ENCODE assay signal across 21 mouse cellular contexts in the genomic region with DNA sequence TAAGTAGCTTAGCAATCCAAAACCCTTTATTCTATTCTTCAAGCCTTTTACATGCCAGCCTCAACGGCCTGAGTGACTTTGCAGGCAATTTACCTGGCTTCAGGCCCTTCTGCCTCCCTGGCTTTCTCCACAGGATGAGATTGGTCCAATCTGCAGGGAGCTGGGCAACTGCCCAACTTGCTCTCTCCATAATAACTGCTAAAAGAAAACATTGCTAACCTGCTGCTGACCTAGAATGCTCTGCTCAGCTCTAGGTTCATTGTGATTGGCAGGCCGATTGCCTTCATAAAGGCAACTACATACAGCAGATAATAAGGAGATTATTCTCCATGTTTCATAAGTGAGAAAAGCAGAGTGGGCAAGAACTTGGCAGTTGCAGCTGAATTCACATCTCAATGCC.
DNase-seq lines count a peak whose midpoint lies in the region; ATAC-seq and TF ChIP-seq lines count a peak whose summit lies in the region.
"Had no signal": no experiment of that assay in that cellular context is flagged by ENCODE, and none has a peak within 500 bp of the region (broad histone marks: within the 10 kb centered on the region; RNA-seq: fewer than 3 reads in every experiment).

No protein-coding gene starts in this region.

- H3K4me1 ChIP-seq in embryonic facial prominence, embryonic 14.5 days (ENCODE audit: control insufficient read depth, insufficient read depth, low read length) = no peaks in the 10 kb centered on the region
- H3K4me1 ChIP-seq in embryonic facial prominence, embryonic 10.5 days = no peaks in the 10 kb centered on the region
- no peaks in the 10 kb centered on the region for H3K4me1 ChIP-seq in hindbrain, embryonic 14.5 days (replicated peaks; ENCODE audit: control insufficient read depth, insufficient read depth, low read length)
- no peaks in the 10 kb centered on the region for H3K4me1 ChIP-seq in hindbrain, embryonic 12.5 days
- no peaks in the 10 kb centered on the region for H3K4me1 ChIP-seq in liver, postnatal 0 days (ENCODE audit: insufficient read depth)
- H3K4me1 ChIP-seq: embryonic facial prominence, embryonic 12.5 days; forebrain, embryonic 10.5 days; heart, embryonic 13.5 days; liver, embryonic 12.5 days; megakaryocyte, embryonic 14.5 days; stomach, embryonic 15.5 days had no signal

- no peak overlapping the region for H3K4me2 ChIP-seq in embryonic facial prominence, embryonic 14.5 days (ENCODE audit: low read depth, low read length)
- H3K4me2 ChIP-seq in hindbrain, embryonic 14.5 days (replicated peaks) = no peak overlapping the region
- no peak overlapping the region for H3K4me2 ChIP-seq in hindbrain, embryonic 12.5 days (replicated peaks)
- no peak overlapping the region for H3K4me2 ChIP-seq in liver, postnatal 0 days (ENCODE audit: low read depth, low read length)
- H3K4me2 ChIP-seq: embryonic facial prominence, embryonic 12.5 days; heart, embryonic 13.5 days; liver, embryonic 12.5 days; neural tube, embryonic 15.5 days; stomach, embryonic 15.5 days had no signal

- peak; percentile 9 for DNase-seq in embryonic facial prominence, embryonic 14.5 days (ENCODE audit: low spot score)
- DNase-seq in embryonic facial prominence, embryonic 10.5 days (ENCODE audit: low spot score) = no peak
- DNase-seq in hindbrain, embryonic 14.5 days (ENCODE audit: low spot score) = no peak
- DNase-seq in brain, embryonic 14.5 days (ENCODE audit: low read depth) = peak; percentile 70
- DNase-seq in cerebellum, postnatal 10 days = peak; percentile 91 to 95
- DNase-seq in liver, postnatal 0 days = no peak
- no peak for DNase-seq in ovary, postnatal 36 days (ENCODE audit: low spot score)
- DNase-seq: adrenal gland, postnatal 36 days; kidney, adult 8-10 months; kidney, postnatal 36 days; lung, postnatal 10 days; thymus, postnatal 14 days had no signal

- ATAC-seq in embryonic facial prominence, embryonic 14.5 days (ENCODE audit: low read depth) = no peak
- peak; percentile 51; the same call in 1 of the 2 replicates for ATAC-seq in hindbrain, embryonic 14.5 days (ENCODE audit: low FRiP score)
- ATAC-seq in hindbrain, embryonic 12.5 days (ENCODE audit: low FRiP score) = no peak
- no peak for ATAC-seq in liver, postnatal 0 days
- ATAC-seq: liver, embryonic 12.5 days had no signal

- TF ChIP-seq EP300 in liver, postnatal 0 days (IDR thresholded peaks at IDR 0.05; ENCODE audit: low read depth) = no peak

- no peak overlapping the region for H3K27ac ChIP-seq in embryonic facial prominence, embryonic 14.5 days (replicated peaks; ENCODE audit: low read depth, low read length)
- H3K27ac ChIP-seq in embryonic facial prominence, embryonic 10.5 days (replicated peaks) = no peak overlapping the region
- no peak overlapping the region for H3K27ac ChIP-seq in hindbrain, embryonic 14.5 days
- H3K27ac ChIP-seq in hindbrain, embryonic 12.5 days = no peak overlapping the region
- no peak overlapping the region for H3K27ac ChIP-seq in liver, postnatal 0 days (ENCODE audit: low read depth)
- H3K27ac ChIP-seq: embryonic facial prominence, embryonic 12.5 days; forebrain, embryonic 10.5 days; heart, embryonic 13.5 days; liver, embryonic 12.5 days; neural tube, embryonic 15.5 days; stomach, embryonic 15.5 days had no signal

- H3K4me3 ChIP-seq in embryonic facial prominence, embryonic 14.5 days (ENCODE audit: low read depth, low read length) = no peak overlapping the region
- H3K4me3 ChIP-seq in embryonic facial prominence, embryonic 10.5 days = no peak overlapping the region
- H3K4me3 ChIP-seq in hindbrain, embryonic 14.5 days (replicated peaks; ENCODE audit: low read length) = no peak overlapping the region
- H3K4me3 ChIP-seq in hindbrain, embryonic 12.5 days = no peak overlapping the region
- H3K4me3 ChIP-seq in liver, postnatal 0 days (ENCODE audit: low read depth, low read length) = no peak overlapping the region
- H3K4me3 ChIP-seq: embryonic facial prominence, embryonic 12.5 days; forebrain, embryonic 10.5 days; heart, embryonic 13.5 days; liver, embryonic 12.5 days; megakaryocyte, embryonic 14.5 days; neural tube, embryonic 15.5 days; stomach, embryonic 15.5 days had no signal

- H3K36me3 ChIP-seq in embryonic facial prominence, embryonic 14.5 days (ENCODE audit: control insufficient read depth, insufficient read depth, low read length) = no peaks in the 10 kb centered on the region
- H3K36me3 ChIP-seq in embryonic facial prominence, embryonic 10.5 days (replicated peaks) = no peaks in the 10 kb centered on the region
- no peaks in the 10 kb centered on the region for H3K36me3 ChIP-seq in hindbrain, embryonic 14.5 days (replicated peaks; ENCODE audit: control insufficient read depth, insufficient read depth)
- no peaks in the 10 kb centered on the region for H3K36me3 ChIP-seq in hindbrain, embryonic 12.5 days
- H3K36me3 ChIP-seq in liver, postnatal 0 days (replicated peaks; ENCODE audit: insufficient read depth, low read length) = no peaks in the 10 kb centered on the region
- H3K36me3 ChIP-seq: embryonic facial prominence, embryonic 12.5 days; forebrain, embryonic 10.5 days; heart, embryonic 13.5 days; liver, embryonic 12.5 days; neural tube, embryonic 15.5 days; stomach, embryonic 15.5 days had no signal

- no peaks in the 10 kb centered on the region for H3K27me3 ChIP-seq in embryonic facial prominence, embryonic 14.5 days (replicated peaks; ENCODE audit: control insufficient read depth, insufficient read depth, low read length)
- no peaks in the 10 kb centered on the region for H3K27me3 ChIP-seq in embryonic facial prominence, embryonic 10.5 days (replicated peaks; ENCODE audit: low read depth, poor library complexity, severe bottlenecking)
- H3K27me3 ChIP-seq in hindbrain, embryonic 14.5 days (ENCODE audit: control insufficient read depth, insufficient read depth, low read length) = no peaks in the 10 kb centered on the region
- no peaks in the 10 kb centered on the region for H3K27me3 ChIP-seq in hindbrain, embryonic 12.5 days
- H3K27me3 ChIP-seq in liver, postnatal 0 days (ENCODE audit: insufficient read depth, low read length) = no peaks in the 10 kb centered on the region
- H3K27me3 ChIP-seq: CH12.LX; embryonic facial prominence, embryonic 12.5 days; heart, embryonic 13.5 days; liver, embryonic 12.5 days; megakaryocyte, embryonic 14.5 days; neural tube, embryonic 15.5 days; stomach, embryonic 15.5 days had no signal

- no peak for TF ChIP-seq POLR2A in brain, embryonic 14.5 days (IDR thresholded peaks at IDR 0.05; ENCODE audit: borderline replicate concordance, extremely low read depth, insufficient read depth, insufficient read length, poor library complexity, severe bottlenecking)

- WGBS in embryonic facial prominence, embryonic 14.5 days = 55% methylated on average over 2 of the region's 2 CpGs
- 80% methylated on average over 2 of the region's 2 CpGs for whole genome bisulfite sequencing in embryonic facial prominence, embryonic 10.5 days
- 71% methylated on average over 2 of the region's 2 CpGs for WGBS in hindbrain, embryonic 14.5 days
- 84% methylated on average over 2 of the region's 2 CpGs for WGBS in hindbrain, embryonic 12.5 days
- WGBS in liver, postnatal 0 days (ENCODE audit: insufficient replicate concordance) = 64% methylated on average over 2 of the region's 2 CpGs

- no peaks in the 10 kb centered on the region for H3K9me3 ChIP-seq in embryonic facial prominence, embryonic 14.5 days (ENCODE audit: control insufficient read depth, low read length)
- no peaks in the 10 kb centered on the region for H3K9me3 ChIP-seq in embryonic facial prominence, embryonic 10.5 days
- no peaks in the 10 kb centered on the region for H3K9me3 ChIP-seq in hindbrain, embryonic 14.5 days (ENCODE audit: control insufficient read depth, low read length)
- no peaks in the 10 kb centered on the region for H3K9me3 ChIP-seq in hindbrain, embryonic 12.5 days (replicated peaks)
- no peaks in the 10 kb centered on the region for H3K9me3 ChIP-seq in liver, postnatal 0 days (ENCODE audit: low read length)
- H3K9me3 ChIP-seq: embryonic facial prominence, embryonic 12.5 days; forebrain, embryonic 10.5 days; heart, embryonic 13.5 days; liver, embryonic 12.5 days; megakaryocyte, embryonic 14.5 days; neural tube, embryonic 15.5 days; stomach, embryonic 15.5 days had no signal

- no peak overlapping the region for H3K9ac ChIP-seq in embryonic facial prominence, embryonic 14.5 days (ENCODE audit: low read depth, low read length)
- H3K9ac ChIP-seq in hindbrain, embryonic 14.5 days = no peak overlapping the region
- no peak overlapping the region for H3K9ac ChIP-seq in hindbrain, embryonic 12.5 days
- no peak overlapping the region for H3K9ac ChIP-seq in liver, postnatal 0 days (replicated peaks)
- H3K9ac ChIP-seq: embryonic facial prominence, embryonic 12.5 days; heart, embryonic 13.5 days; liver, embryonic 12.5 days; neural tube, embryonic 15.5 days; stomach, embryonic 15.5 days had no signal

- TF ChIP-seq CTCF in brain, embryonic 14.5 days (IDR thresholded peaks at IDR 0.05; ENCODE audit: borderline replicate concordance, extremely low read depth, insufficient read depth, insufficient read length) = no peak
- TF ChIP-seq CTCF in liver, postnatal 0 days (IDR thresholded peaks at IDR 0.05; ENCODE audit: low read depth) = no peak

Comparison
In these comparisons a context has a peak if more than half of its experiments do, and no peak if none do; other contexts are left out.
1. DNase-seq: peak in embryonic facial prominence, embryonic 14.5 days (single experiment), brain, embryonic 14.5 days (single experiment) and cerebellum, postnatal 10 days (2 of 2); none in embryonic facial prominence, embryonic 10.5 days (single experiment), hindbrain, embryonic 14.5 days (single experiment), liver, postnatal 0 days (single experiment) and ovary, postnatal 36 days (single experiment).